Mouse (Mus musculus) megakaryocyte-erythroid progenitor cell, adult 5 weeks (primary cell): ENCODE measurements around the gene Bpgm. TPM values are rescaled to one million over a fixed set of nuclear protein-coding genes. Genes with fewer than 3 reads are reported as not detected.

Experiments
- polyA plus RNA-seq: library from polyadenylated mRNA; stranded (reverse); fragments of >175 nt; gene quantifications from 2 replicates; pipeline ENCODE4 v1.2.3, GENCODE M21; 2012

Gene Bpgm
- polyA plus RNA-seq: 2.2 and 3.8 TPM in 2 replicates

DNA sequence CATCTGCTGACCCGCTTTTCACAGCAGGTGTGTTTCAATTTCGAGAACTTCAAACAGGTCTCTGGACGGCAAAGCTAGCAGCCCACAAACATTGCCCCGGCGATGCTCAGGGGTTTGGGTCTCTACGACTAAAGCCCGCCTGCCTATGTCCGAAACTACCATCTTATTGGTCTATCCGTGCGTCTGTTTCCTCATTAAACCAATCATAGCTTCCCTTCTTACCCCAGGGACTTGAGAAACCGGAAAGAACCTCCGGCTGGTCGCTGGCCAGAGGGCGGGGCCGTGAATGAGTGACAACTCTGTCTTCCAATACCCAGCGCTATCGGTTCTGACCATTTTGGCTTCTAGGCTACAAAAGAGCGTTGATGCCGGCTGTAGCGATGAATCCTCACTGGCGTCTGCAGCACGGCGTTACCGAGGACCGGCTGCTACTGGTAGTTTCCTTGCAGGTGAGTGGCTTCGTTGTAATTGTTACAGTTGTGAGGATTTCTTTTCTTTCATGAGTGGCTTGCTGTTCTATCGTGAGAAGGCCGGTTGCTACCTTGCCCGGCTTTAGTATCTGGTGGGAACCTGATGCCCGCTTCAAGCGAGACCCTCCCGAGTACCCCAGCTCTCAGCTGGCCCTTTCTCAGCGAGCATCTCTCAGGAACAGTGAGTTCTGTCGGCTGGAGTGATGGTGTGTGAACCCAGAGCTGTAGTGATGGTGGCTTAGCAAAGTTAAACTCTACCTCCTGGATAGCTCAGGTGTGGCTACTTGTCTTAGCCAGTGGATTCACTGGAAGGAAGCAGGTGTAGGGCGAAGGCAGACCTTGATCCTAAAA lies at the start of gene Bpgm:
Gene Bpgm, plus strand, starts transcription at position 234 of the 821 bp plus-strand sequence.

Other genes with a start within 250 kb of the Bpgm start
- gene Akr1b3, start 158.7 kb upstream of the Bpgm start, polyA plus RNA-seq: 102 and 105 TPM in 2 replicates
- gene Akr1b8, start 122.1 kb upstream of the Bpgm start, polyA plus RNA-seq: not detected in 2 replicates
- gene Akr1b10, start 92.0 kb upstream of the Bpgm start, polyA plus RNA-seq: 3.5 and 3.6 TPM in 2 replicates
- gene Akr1b7, start 63.9 kb upstream of the Bpgm start, polyA plus RNA-seq: not detected in 2 replicates
- gene Cald1, start 122.3 kb downstream of the Bpgm start, polyA plus RNA-seq: 0.23 and 0.33 TPM in 2 replicates